In the genomic region with DNA sequence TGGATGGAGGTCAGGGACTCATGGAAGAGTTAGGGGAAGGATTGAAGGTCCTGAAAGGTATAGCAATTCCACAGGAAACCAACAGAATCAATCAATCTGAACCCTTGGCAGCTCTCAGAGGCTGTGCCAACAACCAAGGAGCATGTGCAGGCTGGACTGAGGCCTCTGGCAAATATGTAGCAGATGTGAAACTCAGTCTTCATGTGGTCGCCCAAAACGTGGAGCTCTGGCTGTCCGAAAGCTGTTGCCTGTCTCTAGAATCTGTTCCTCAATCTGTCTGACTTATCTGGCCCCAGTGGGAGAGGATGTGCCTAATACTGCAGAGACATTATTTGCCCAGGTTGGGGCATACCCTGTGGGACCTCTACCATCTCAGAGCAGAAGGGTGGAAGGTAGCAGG, we compare ENCODE assay signal across 19 mouse cellular contexts.
"Had no signal": no experiment of that assay in that cellular context is flagged by ENCODE, and none has a peak within 500 bp of the region (broad histone marks: within the 10 kb centered on the region; RNA-seq: fewer than 3 reads in every experiment).

No protein-coding gene starts in this region.

- H3K36me3 ChIP-seq: midbrain, embryonic 10.5 days; midbrain, embryonic 12.5 days; neural tube, embryonic 13.5 days; neural tube, embryonic 15.5 days; stomach, embryonic 15.5 days had no signal

- H3K27me3 ChIP-seq: midbrain, embryonic 12.5 days; neural tube, embryonic 13.5 days; neural tube, embryonic 15.5 days; stomach, embryonic 15.5 days had no signal

- ATAC-seq: midbrain, embryonic 16.5 days had no signal

- DNase-seq: lung, adult 18-20 months; lung, embryonic 14.5 days; lung, postnatal 10 days; lung, postnatal 4 days; midbrain, embryonic 14.5 days; retina, postnatal 1 day; right cerebral cortex, adult 18-20 months; right cerebral cortex, postnatal 25 days; right cerebral cortex, postnatal 4 days; spleen, adult 18-20 months; thymus, adult 2 months; thymus, postnatal 25 days; thymus, postnatal 4 days had no signal
